Mouse (Mus musculus): Measurements from ENCODE around the gene Tfpt. TPM values are rescaled to one million over a fixed set of nuclear protein-coding genes. Genes with fewer than 3 reads are reported as not detected.
A peak's percentile ranks its signal among the peaks of the same experiment; 100 is the strongest.
"Not testable (repeated sequence)": the region's sequence is repeated elsewhere in the genome, so short reads cannot be mapped to it uniquely, and the experiment has no call there.

The Tfpt gene
- total and polyA plus RNA-seq, 3 experiments, result 8.0 to 21.1 (median 16.9) TPM

- Histone ChIP-seq H3K4me3 (no peak overlapping the region), H3K4me1 (ENCODE audit: control insufficient read depth, insufficient read depth, low read length) (peaks cover 6% of the 10 kb centered on the region), H3K27me3 (ENCODE audit: control insufficient read depth, insufficient read depth, low read length) (no peaks in the 10 kb centered on the region), H3K36me3 (ENCODE audit: control insufficient read depth, insufficient read depth, low read length) (no peaks in the 10 kb centered on the region), H3K79me2 (replicated peaks; ENCODE audit: control insufficient read depth, insufficient read depth, low read length) (no peaks in the 10 kb centered on the region), H3K9ac (ENCODE audit: low read depth, low read length) (no peak overlapping the region), H3K27ac (peak overlapping the region; percentile 83)
- intact Hi-C loops (cut with DNase I), result loop anchor here (5.0 kb wide), 1 partner anchor 69 kb away; the partner anchor contains the start of gene Tmc4
- no peak for DNase-seq
- WGBS, result 72% methylated on average over 3 of the region's 3 CpGs
- TF ChIP-seq CTCF (IDR thresholded peaks at IDR 0.05), result no peak
- no peak for TF ChIP-seq EP300 (IDR thresholded peaks at IDR 0.05; ENCODE audit: insufficient read depth, low read depth, low read length)
- TF ChIP-seq POLR2A (IDR thresholded peaks at IDR 0.05; ENCODE audit: insufficient read depth, low read depth, low read length), result no peak
These were observed 21.1 kb downstream of the Tfpt start for GRCm38 (mm10) chr7:3608668-3609067.

GRCm38 (mm10) chr7:3607391-3607790 lies 22.3 kb downstream of the Tfpt start:
- H3K79me2 ChIP-seq (replicated peaks; ENCODE audit: control insufficient read depth, insufficient read depth, low read length), result no peaks in the 10 kb centered on the region
- no peak overlapping the region for H3K27ac ChIP-seq
- WGBS, result 81% methylated on average over 6 of the region's 6 CpGs
- no peaks in the 10 kb centered on the region for H3K27me3 ChIP-seq (ENCODE audit: control insufficient read depth, insufficient read depth, low read length)
- DNase-seq, result no peak
- TF ChIP-seq CTCF (IDR thresholded peaks at IDR 0.05) (no peak), POLR2A (IDR thresholded peaks at IDR 0.05; ENCODE audit: insufficient read depth, low read depth, low read length) (no peak), EP300 (IDR thresholded peaks at IDR 0.05; ENCODE audit: insufficient read depth, low read depth, low read length) (no peak)
- no peaks in the 10 kb centered on the region for H3K36me3 ChIP-seq (ENCODE audit: control insufficient read depth, insufficient read depth, low read length)
- intact Hi-C loops (cut with DNase I), result loop anchor here (5.0 kb wide), 1 partner anchor 70 kb away; the partner anchor contains the start of gene Tmc4
- peaks cover 6% of the 10 kb centered on the region for H3K4me1 ChIP-seq (ENCODE audit: control insufficient read depth, insufficient read depth, low read length)
- H3K4me3 ChIP-seq, result no peak overlapping the region
- no peak overlapping the region for H3K9ac ChIP-seq (ENCODE audit: low read depth, low read length)

GRCm38 (mm10) chr7:3606798-3607197 lies 22.9 kb downstream of the Tfpt start:
- H3K27ac ChIP-seq, result no peak overlapping the region
- no peak overlapping the region for H3K4me3 ChIP-seq
- no peak overlapping the region for H3K9ac ChIP-seq (ENCODE audit: low read depth, low read length)
- H3K36me3 ChIP-seq (ENCODE audit: control insufficient read depth, insufficient read depth, low read length), result no peaks in the 10 kb centered on the region
- WGBS, result 15% methylated on average over 2 of the region's 2 CpGs
- H3K79me2 ChIP-seq (replicated peaks; ENCODE audit: control insufficient read depth, insufficient read depth, low read length), result no peaks in the 10 kb centered on the region
- DNase-seq, result no peak
- H3K4me1 ChIP-seq (ENCODE audit: control insufficient read depth, insufficient read depth, low read length), result peaks cover 6% of the 10 kb centered on the region
- TF ChIP-seq CTCF (IDR thresholded peaks at IDR 0.05) (peak; percentile 71), EP300 (IDR thresholded peaks at IDR 0.05; ENCODE audit: insufficient read depth, low read depth, low read length) (no peak), POLR2A (IDR thresholded peaks at IDR 0.05; ENCODE audit: insufficient read depth, low read depth, low read length) (no peak)
- intact Hi-C loops (cut with DNase I), result loop anchor here (5.0 kb wide), 1 partner anchor 71 kb away; the partner anchor contains the start of gene Tmc4
- H3K27me3 ChIP-seq (ENCODE audit: control insufficient read depth, insufficient read depth, low read length), result no peaks in the 10 kb centered on the region

GRCm38 (mm10) chr7:3601119-3601518 lies 28.6 kb downstream of the Tfpt start:
- no peak overlapping the region for H3K4me3 ChIP-seq
- no peaks in the 10 kb centered on the region for H3K79me2 ChIP-seq (replicated peaks; ENCODE audit: control insufficient read depth, insufficient read depth, low read length)
- TF ChIP-seq CTCF (IDR thresholded peaks at IDR 0.05), result peak; percentile 95
- TF ChIP-seq POLR2A (IDR thresholded peaks at IDR 0.05; ENCODE audit: insufficient read depth, low read depth, low read length), result no peak
- TF ChIP-seq EP300 (IDR thresholded peaks at IDR 0.05; ENCODE audit: insufficient read depth, low read depth, low read length), result no peak
- H3K36me3 ChIP-seq (ENCODE audit: control insufficient read depth, insufficient read depth, low read length), result no peaks in the 10 kb centered on the region
- H3K4me1 ChIP-seq (ENCODE audit: control insufficient read depth, insufficient read depth, low read length), result no peaks in the 10 kb centered on the region; the same call in 1 of the 2 replicates
- 3% methylated on average over 4 of the region's 4 CpGs for WGBS
- no peak overlapping the region for H3K27ac ChIP-seq
- DNase-seq, result peak; percentile 34 to 50
- no peak overlapping the region for H3K9ac ChIP-seq (ENCODE audit: low read depth, low read length)
- H3K27me3 ChIP-seq (ENCODE audit: control insufficient read depth, insufficient read depth, low read length), result no peaks in the 10 kb centered on the region
- intact Hi-C loops (cut with DNase I), result loop anchor here (5.0 kb wide), 1 partner anchor 379 kb away; no protein-coding TSS in a partner anchor

- H3K9ac ChIP-seq (ENCODE audit: low read depth, low read length); H3K27ac ChIP-seq; DNase-seq; intact Hi-C loops (cut with DNase I); H3K36me3 ChIP-seq (ENCODE audit: control insufficient read depth, insufficient read depth, low read length); H3K27me3 ChIP-seq (ENCODE audit: control insufficient read depth, insufficient read depth, low read length); H3K4me1 ChIP-seq (ENCODE audit: control insufficient read depth, insufficient read depth, low read length); H3K79me2 ChIP-seq (replicated peaks; ENCODE audit: control insufficient read depth, insufficient read depth, low read length); H3K4me3 ChIP-seq: not testable (repeated sequence)
- 46% methylated on average over 1 of the region's 1 CpGs for WGBS
These were observed 32.0 kb downstream of the Tfpt start for GRCm38 (mm10) chr7:3597755-3598154.

- no peak for TF ChIP-seq POLR2A (IDR thresholded peaks at IDR 0.05; ENCODE audit: insufficient read depth, low read depth, low read length)
- no peak for TF ChIP-seq CTCF (IDR thresholded peaks at IDR 0.05)
- no peak for TF ChIP-seq EP300 (IDR thresholded peaks at IDR 0.05; ENCODE audit: insufficient read depth, low read depth, low read length)
- intact Hi-C loops (cut with DNase I), result no loop called here
- H3K4me3 ChIP-seq, result no peak overlapping the region
- H3K4me1 ChIP-seq (ENCODE audit: control insufficient read depth, insufficient read depth, low read length), result no peaks in the 10 kb centered on the region
- no peak overlapping the region for H3K27ac ChIP-seq
- H3K36me3 ChIP-seq (ENCODE audit: control insufficient read depth, insufficient read depth, low read length), result no peaks in the 10 kb centered on the region
- no peaks in the 10 kb centered on the region for H3K27me3 ChIP-seq (ENCODE audit: control insufficient read depth, insufficient read depth, low read length)
- peak in 1 of 2 experiments; percentile 9 for DNase-seq
- no peak overlapping the region for H3K9ac ChIP-seq (ENCODE audit: low read depth, low read length)
- no peaks in the 10 kb centered on the region for H3K79me2 ChIP-seq (replicated peaks; ENCODE audit: control insufficient read depth, insufficient read depth, low read length)
- 10% methylated on average over 9 of the region's 9 CpGs for WGBS
These were observed 34.6 kb downstream of the Tfpt start for GRCm38 (mm10) chr7:3595146-3595545.
